Comparison of ENCODE assay signal across 45 mouse cellular contexts in genomic region chr3:14795292-14796020, GRCm38 (mm10). TPM values are rescaled to one million over a fixed set of nuclear protein-coding genes. Genes with fewer than 3 reads are reported as not detected.
"Had no signal": no experiment of that assay in that cellular context is flagged by ENCODE, and none has a peak within 500 bp of the region (broad histone marks: within the 10 kb centered on the region; RNA-seq: fewer than 3 reads in every experiment).

No protein-coding gene starts in this region.

- H3K4me3 ChIP-seq: heart, embryonic 12.5 days; heart, embryonic 13.5 days; heart, embryonic 15.5 days; hindbrain, embryonic 10.5 days; hindbrain, embryonic 12.5 days; hindbrain, embryonic 13.5 days; hindbrain, embryonic 15.5 days; intestine, embryonic 15.5 days; kidney, embryonic 15.5 days; layer of hippocampus, adult 2 months had no signal

- ATAC-seq: hindbrain, embryonic 16.5 days; hindbrain, postnatal 0 days; inflammation-experienced regulatory T-cells, adult 6 months; intestine, embryonic 15.5 days; intestine, embryonic 16.5 days; intestine, postnatal 0 days had no signal

- H3K9me3 ChIP-seq: heart, embryonic 12.5 days; heart, embryonic 13.5 days; heart, embryonic 15.5 days; hindbrain, embryonic 10.5 days; hindbrain, embryonic 12.5 days; hindbrain, embryonic 13.5 days; hindbrain, embryonic 15.5 days; intestine, embryonic 15.5 days; kidney, embryonic 15.5 days had no signal

- DNase-seq: heart, postnatal 10 days; heart, postnatal 14 days; heart, postnatal 36 days; heart, postnatal 4 days; kidney, adult 11 months; kidney, adult 18-20 months; kidney, adult 2 months; kidney, adult 8-10 months; kidney, adult 9 months; kidney, postnatal 10 days; kidney, postnatal 14 days; kidney, postnatal 36 days; kidney, postnatal 4 days; layer of hippocampus, adult 9-11 months; layer of hippocampus, postnatal 36 days had no signal

- H3K27ac ChIP-seq: heart, embryonic 13.5 days; heart, embryonic 15.5 days; hindbrain, embryonic 10.5 days; hindbrain, embryonic 12.5 days; hindbrain, embryonic 13.5 days; hindbrain, embryonic 14.5 days; hindbrain, embryonic 15.5 days; hindbrain, postnatal 0 days; intestine, embryonic 15.5 days; kidney, embryonic 15.5 days; kidney, postnatal 0 days; layer of hippocampus, adult 2 months had no signal

- H3K27me3 ChIP-seq: heart, embryonic 12.5 days; heart, embryonic 13.5 days; heart, embryonic 15.5 days; hindbrain, embryonic 12.5 days; hindbrain, embryonic 13.5 days; hindbrain, embryonic 15.5 days; intestine, embryonic 15.5 days; kidney, embryonic 15.5 days had no signal

- H3K4me1 ChIP-seq: heart, embryonic 12.5 days; heart, embryonic 13.5 days; heart, embryonic 15.5 days; hindbrain, embryonic 10.5 days; hindbrain, embryonic 12.5 days; hindbrain, embryonic 13.5 days; hindbrain, embryonic 15.5 days; intestine, embryonic 15.5 days; kidney, embryonic 15.5 days had no signal

- H3K9ac ChIP-seq: heart, embryonic 12.5 days; heart, embryonic 13.5 days; heart, embryonic 15.5 days; hindbrain, embryonic 12.5 days; hindbrain, embryonic 13.5 days; hindbrain, embryonic 14.5 days; hindbrain, embryonic 15.5 days; intestine, embryonic 15.5 days; kidney, embryonic 15.5 days had no signal

- H3K36me3 ChIP-seq: heart, embryonic 12.5 days; heart, embryonic 13.5 days; heart, embryonic 15.5 days; hindbrain, embryonic 10.5 days; hindbrain, embryonic 12.5 days; hindbrain, embryonic 13.5 days; hindbrain, embryonic 15.5 days; intestine, embryonic 15.5 days; kidney, embryonic 15.5 days had no signal

- H3K4me2 ChIP-seq: heart, embryonic 11.5 days; heart, embryonic 12.5 days; heart, embryonic 13.5 days; heart, embryonic 15.5 days; hindbrain, embryonic 12.5 days; hindbrain, embryonic 13.5 days; hindbrain, embryonic 14.5 days; hindbrain, embryonic 15.5 days; intestine, embryonic 15.5 days; kidney, embryonic 15.5 days had no signal

RNA-seq across cellular contexts. Expression of gene Car1, which starts 12.7 kb away (rescaled TPM):
- total RNA-seq: heart, postnatal 10 days; heart, postnatal 14 days; heart, postnatal 25 days; heart, postnatal 36 days; heart, postnatal 4 days; hindbrain, postnatal 0 days; layer of hippocampus, adult 18-20 months; layer of hippocampus, adult 2 months; layer of hippocampus, adult 8-10 months; layer of hippocampus, postnatal 10 days; layer of hippocampus, postnatal 14 days; layer of hippocampus, postnatal 25 days; layer of hippocampus, postnatal 36 days; left cerebral cortex, adult 18-20 months had no signal
- polyA plus RNA-seq: heart, embryonic 16.5 days; hindbrain, embryonic 10.5 days; hindbrain, embryonic 11.5 days; hindbrain, embryonic 13.5 days; hindbrain, embryonic 14.5 days; hindbrain, embryonic 15.5 days; hindbrain, embryonic 16.5 days; inflammation-experienced regulatory T-cells, adult 6 months; intestine, embryonic 14.5 days; kidney, embryonic 14.5 days; kidney, embryonic 16.5 days had no signal
